Comparison of ENCODE assay signal across 14 mouse cellular contexts in the genomic region with DNA sequence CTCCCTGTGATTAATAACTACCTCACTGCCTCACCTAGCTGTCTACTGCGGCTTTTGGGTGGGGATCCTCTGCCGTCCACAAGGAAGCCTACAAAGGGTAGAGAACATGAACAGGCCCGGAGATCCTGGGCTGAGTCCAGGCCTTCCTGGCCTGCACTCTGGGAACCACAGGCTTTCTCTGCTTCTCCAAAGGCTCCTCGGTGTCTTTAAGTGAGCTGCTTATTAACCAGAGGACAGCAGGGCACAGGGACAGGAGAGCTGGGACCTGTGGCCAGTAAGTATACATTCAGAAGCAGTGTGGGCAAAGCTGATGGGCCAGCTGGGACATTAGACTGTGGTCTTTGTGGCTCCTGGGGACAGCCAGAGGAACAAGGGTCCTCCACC. TPM values are rescaled to one million over a fixed set of nuclear protein-coding genes. Genes with fewer than 3 reads are reported as not detected.
A peak's percentile ranks its signal among the peaks of the same experiment; 100 is the strongest.
DNase-seq lines count a peak whose midpoint lies in the region; ATAC-seq and TF ChIP-seq lines count a peak whose summit lies in the region.
"Had no signal": no experiment of that assay in that cellular context is flagged by ENCODE, and none has a peak within 500 bp of the region (broad histone marks: within the 10 kb centered on the region; RNA-seq: fewer than 3 reads in every experiment).

No protein-coding gene starts in this region.

- no peak for ATAC-seq in midbrain, postnatal 0 days (ENCODE audit: low FRiP score)
- no peak for ATAC-seq in midbrain, embryonic 13.5 days
- no peak for ATAC-seq in kidney, embryonic 14.5 days (ENCODE audit: low FRiP score, low TSS enrichment)
- no peak for ATAC-seq in forebrain, embryonic 15.5 days (replicated peaks)
- ATAC-seq: hindbrain, embryonic 16.5 days had no signal

- 75% methylated on average over 4 of the region's 4 CpGs for WGBS in midbrain, postnatal 0 days
- WGBS in midbrain, embryonic 13.5 days: 88% methylated on average over 4 of the region's 4 CpGs
- 74% methylated on average over 4 of the region's 4 CpGs for WGBS in kidney, embryonic 14.5 days
- WGBS in forebrain, embryonic 15.5 days: 86% methylated on average over 4 of the region's 4 CpGs

- intact Hi-C loops in gastrocnemius, adult 2 months (cut with DNase I): no loop called here

- H3K9me3 ChIP-seq in midbrain, postnatal 0 days (ENCODE audit: low read length): no peaks in the 10 kb centered on the region
- H3K9me3 ChIP-seq in midbrain, embryonic 13.5 days: no peaks in the 10 kb centered on the region
- H3K9me3 ChIP-seq in kidney, embryonic 14.5 days (ENCODE audit: control insufficient read depth, low read length): no peaks in the 10 kb centered on the region
- no peaks in the 10 kb centered on the region for H3K9me3 ChIP-seq in forebrain, embryonic 15.5 days
- H3K9me3 ChIP-seq: embryonic facial prominence, embryonic 12.5 days; neural tube, embryonic 12.5 days had no signal

- no peaks in the 10 kb centered on the region for H3K36me3 ChIP-seq in midbrain, postnatal 0 days (ENCODE audit: insufficient read depth, low read length)
- H3K36me3 ChIP-seq in midbrain, embryonic 13.5 days: no peaks in the 10 kb centered on the region
- no peaks in the 10 kb centered on the region for H3K36me3 ChIP-seq in kidney, embryonic 14.5 days (ENCODE audit: control insufficient read depth, insufficient read depth, low read length)
- no peaks in the 10 kb centered on the region for H3K36me3 ChIP-seq in forebrain, embryonic 15.5 days
- H3K36me3 ChIP-seq: embryonic facial prominence, embryonic 12.5 days had no signal

- H3K4me3 ChIP-seq in gastrocnemius, adult 2 months: no peak overlapping the region; the same call in 1 of the 2 replicates
- H3K4me3 ChIP-seq in midbrain, postnatal 0 days (ENCODE audit: low read depth, low read length): no peak overlapping the region
- no peak overlapping the region for H3K4me3 ChIP-seq in midbrain, embryonic 13.5 days (replicated peaks)
- H3K4me3 ChIP-seq in kidney, embryonic 14.5 days (ENCODE audit: low read length): no peak overlapping the region
- H3K4me3 ChIP-seq in forebrain, embryonic 15.5 days: no peak overlapping the region
- H3K4me3 ChIP-seq: embryonic facial prominence, embryonic 12.5 days; neural tube, embryonic 12.5 days had no signal

- no peaks in the 10 kb centered on the region for H3K4me1 ChIP-seq in midbrain, postnatal 0 days (ENCODE audit: insufficient read depth, low read length)
- H3K4me1 ChIP-seq in midbrain, embryonic 13.5 days (replicated peaks): 0 out of 2 replicates have a peak, but pooled peaks cover 10% of the 10 kb centered on the region
- H3K4me1 ChIP-seq in kidney, embryonic 14.5 days (ENCODE audit: control insufficient read depth, insufficient read depth, low read length): peaks cover 37% of the 10 kb centered on the region
- peaks cover 13% of the 10 kb centered on the region for H3K4me1 ChIP-seq in forebrain, embryonic 15.5 days

- DNase-seq in gastrocnemius, adult 2 months: no peak
- DNase-seq in gastrocnemius, postnatal 25 days: no peak
- DNase-seq in midbrain, postnatal 0 days (ENCODE audit: low spot score): no peak
- no peak for DNase-seq in B cell, adult 2 months
- no peak for DNase-seq in testis, postnatal 10 days (ENCODE audit: low spot score)
- DNase-seq: cerebellum, adult 18-20 months; right cerebral cortex, postnatal 14 days; thymus, postnatal 4 days had no signal

- H3K27me3 ChIP-seq in midbrain, postnatal 0 days (ENCODE audit: insufficient read depth, low read length): no peaks in the 10 kb centered on the region
- no peaks in the 10 kb centered on the region for H3K27me3 ChIP-seq in midbrain, embryonic 13.5 days
- no peaks in the 10 kb centered on the region for H3K27me3 ChIP-seq in kidney, embryonic 14.5 days (ENCODE audit: control insufficient read depth, insufficient read depth, low read length)
- no peaks in the 10 kb centered on the region for H3K27me3 ChIP-seq in forebrain, embryonic 15.5 days
- H3K27me3 ChIP-seq: embryonic facial prominence, embryonic 12.5 days; neural tube, embryonic 12.5 days had no signal

- no peak overlapping the region for H3K4me2 ChIP-seq in midbrain, postnatal 0 days (ENCODE audit: low read depth, low read length, poor library complexity, severe bottlenecking)
- no peak overlapping the region for H3K4me2 ChIP-seq in midbrain, embryonic 13.5 days (replicated peaks)
- no peak overlapping the region for H3K4me2 ChIP-seq in kidney, embryonic 14.5 days (replicated peaks; ENCODE audit: low read depth, low read length)
- H3K4me2 ChIP-seq in forebrain, embryonic 15.5 days (replicated peaks): no peak overlapping the region
- H3K4me2 ChIP-seq: embryonic facial prominence, embryonic 12.5 days; neural tube, embryonic 12.5 days had no signal

- H3K9ac ChIP-seq in midbrain, postnatal 0 days (replicated peaks; ENCODE audit: low read length, poor library complexity, severe bottlenecking): no peak overlapping the region
- no peak overlapping the region for H3K9ac ChIP-seq in midbrain, embryonic 13.5 days (replicated peaks)
- H3K9ac ChIP-seq in kidney, embryonic 14.5 days (ENCODE audit: low read depth, low read length): 0 out of 2 replicates have a peak overlapping the region, but pooled peaks have one; percentile 2
- no peak overlapping the region for H3K9ac ChIP-seq in forebrain, embryonic 15.5 days (replicated peaks)
- H3K9ac ChIP-seq: embryonic facial prominence, embryonic 12.5 days; neural tube, embryonic 12.5 days had no signal

- H3K27ac ChIP-seq in gastrocnemius, adult 2 months: peak overlapping the region; percentile 82
- peak overlapping the region; percentile 55; the same call in 1 of the 2 replicates for H3K27ac ChIP-seq in midbrain, postnatal 0 days (ENCODE audit: low read depth, low read length)
- H3K27ac ChIP-seq in midbrain, embryonic 13.5 days: no peak overlapping the region
- 0 out of 2 replicates have a peak overlapping the region, but pooled peaks have one; percentile 8 for H3K27ac ChIP-seq in kidney, embryonic 14.5 days (ENCODE audit: low read depth, low read length)
- H3K27ac ChIP-seq in forebrain, embryonic 15.5 days (replicated peaks): no peak overlapping the region
- H3K27ac ChIP-seq: embryonic facial prominence, embryonic 12.5 days; neural tube, embryonic 12.5 days had no signal

- TF ChIP-seq CTCF in gastrocnemius, adult 2 months (IDR thresholded peaks at IDR 0.05): no peak
- TF ChIP-seq CTCF in midbrain, postnatal 0 days (IDR thresholded peaks at IDR 0.05): no peak

RNA-seq across cellular contexts. Expression of a gene that starts 22.8 kb away (rescaled TPM):
- 100 to 1,000 TPM; 387 to 963 TPM for total RNA-seq in gastrocnemius, adult 2 months (2021)
- 100 to 1,000 TPM; 101 to 561 TPM for total RNA-seq in gastrocnemius, postnatal 25 days (2021)
- 202 and 210 TPM in 2 replicates for total RNA-seq in midbrain, postnatal 0 days (2014; rRNA removed)
- polyA plus RNA-seq in midbrain, postnatal 0 days (2015; fragmentation: Nextera tagmentation; extraction: Ambion mirVana): 40.4 and 45.2 TPM in 2 replicates
- polyA plus RNA-seq in midbrain, embryonic 13.5 days (2015; fragmentation: Nextera tagmentation; extraction: Ambion mirVana): 35.7 and 40.0 TPM in 2 replicates
- polyA plus RNA-seq in kidney, embryonic 14.5 days (2014; fragmentation: Nextera tagmentation; extraction: Ambion mirVana): 30.3 and 53.2 TPM in 2 replicates
- 38.5 and 39.1 TPM in 2 replicates for polyA plus RNA-seq in forebrain, embryonic 15.5 days (2015; fragmentation: Nextera tagmentation; extraction: Ambion mirVana)

Comparison
In these comparisons a context has a peak if more than half of its experiments do, and no peak if none do; other contexts are left out.
1. H3K27ac ChIP-seq: peak in gastrocnemius, adult 2 months (single experiment), midbrain, postnatal 0 days (single experiment) and kidney, embryonic 14.5 days (single experiment); none in midbrain, embryonic 13.5 days (single experiment) and forebrain, embryonic 15.5 days (single experiment).